ENCODE assay signal across 19 mouse cellular contexts in the genomic region with DNA sequence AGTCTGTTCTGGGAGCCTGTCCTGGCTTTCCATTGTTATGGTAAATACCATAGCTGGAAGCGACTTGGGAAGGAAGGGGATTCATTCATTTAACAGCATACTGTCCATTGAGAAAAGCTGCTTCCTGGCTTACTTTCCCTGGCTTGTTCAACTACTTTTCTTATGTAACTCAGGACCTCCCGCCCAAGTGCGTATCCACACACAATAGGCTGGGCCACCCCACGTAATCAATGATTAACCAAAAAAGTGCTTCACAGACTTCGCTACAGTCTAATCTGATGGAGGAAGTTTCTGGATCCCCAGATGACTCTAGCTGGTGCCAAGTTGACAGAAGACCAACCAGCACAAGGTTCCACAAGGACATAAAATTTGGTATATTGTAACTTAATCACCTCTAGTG. TPM values are rescaled to one million over a fixed set of nuclear protein-coding genes. Genes with fewer than 3 reads are reported as not detected.
DNase-seq lines count a peak whose midpoint lies in the region; ATAC-seq and TF ChIP-seq lines count a peak whose summit lies in the region.
"Had no signal": no experiment of that assay in that cellular context is flagged by ENCODE, and none has a peak within 500 bp of the region (broad histone marks: within the 10 kb centered on the region; RNA-seq: fewer than 3 reads in every experiment).

No protein-coding gene starts in this region.

- no peak overlapping the region for H3K9ac ChIP-seq in intestine, embryonic 16.5 days (ENCODE audit: low read depth, low read length)
- H3K9ac ChIP-seq in stomach, embryonic 14.5 days (replicated peaks; ENCODE audit: low read depth, low read length) = no peak overlapping the region
- H3K9ac ChIP-seq: forebrain, embryonic 15.5 days; limb, embryonic 15.5 days had no signal

- no peaks in the 10 kb centered on the region for H3K9me3 ChIP-seq in intestine, embryonic 16.5 days (ENCODE audit: control insufficient read depth, low read length)
- H3K9me3 ChIP-seq in stomach, embryonic 14.5 days (ENCODE audit: control insufficient read depth, low read depth, low read length) = no peaks in the 10 kb centered on the region
- H3K9me3 ChIP-seq: forebrain, embryonic 15.5 days; limb, embryonic 15.5 days had no signal

- TF ChIP-seq POLR2A in lung, adult 2 months (IDR thresholded peaks at IDR 0.05; ENCODE audit: borderline replicate concordance, extremely low read depth, low read depth, low read length) = no peak

- H3K27ac ChIP-seq in intestine, embryonic 16.5 days (ENCODE audit: low read length) = peak overlapping the region; percentile 60; the same call in 1 of the 2 replicates
- no peak overlapping the region for H3K27ac ChIP-seq in stomach, embryonic 14.5 days (ENCODE audit: low read length)
- H3K27ac ChIP-seq: forebrain, embryonic 15.5 days; limb, embryonic 15.5 days had no signal

- no peak overlapping the region for H3K4me2 ChIP-seq in intestine, embryonic 16.5 days (ENCODE audit: low read depth, low read length)
- no peak overlapping the region for H3K4me2 ChIP-seq in stomach, embryonic 14.5 days (replicated peaks; ENCODE audit: low read depth, low read length)
- H3K4me2 ChIP-seq: forebrain, embryonic 15.5 days; limb, embryonic 15.5 days had no signal

- no peaks in the 10 kb centered on the region for H3K27me3 ChIP-seq in intestine, embryonic 16.5 days (replicated peaks; ENCODE audit: control insufficient read depth, insufficient read depth, low read length)
- no peaks in the 10 kb centered on the region for H3K27me3 ChIP-seq in stomach, embryonic 14.5 days (ENCODE audit: control insufficient read depth, insufficient read depth, low read length)
- H3K27me3 ChIP-seq: forebrain, embryonic 15.5 days; limb, embryonic 15.5 days; megakaryocyte, embryonic 14.5 days; Patski had no signal

- H3K36me3 ChIP-seq in intestine, embryonic 16.5 days (ENCODE audit: control insufficient read depth, insufficient read depth, low read length) = no peaks in the 10 kb centered on the region
- no peaks in the 10 kb centered on the region for H3K36me3 ChIP-seq in stomach, embryonic 14.5 days (ENCODE audit: control insufficient read depth, insufficient read depth, low read length)
- H3K36me3 ChIP-seq: forebrain, embryonic 15.5 days; limb, embryonic 15.5 days had no signal

- DNase-seq in lung, adult 18-20 months = peak; percentile 10 to 46
- no peak for DNase-seq in lung, adult 2 months
- peak; percentile 5 for DNase-seq in WW6 (ENCODE audit: low read depth, low spot score)
- no peak for DNase-seq in thymus, postnatal 10 days (ENCODE audit: low spot score in 2 of 2)
- DNase-seq in cerebellum, adult 9-10 months = no peak
- DNase-seq: adrenal gland, postnatal 10 days; cerebellum, postnatal 10 days; embryo, embryonic 11 days; heart, adult 11 months; right cerebral cortex, postnatal 4 days; thymus, postnatal 14 days had no signal

- no peak for TF ChIP-seq CTCF in lung, adult 2 months (IDR thresholded peaks at IDR 0.05; ENCODE audit: insufficient read depth, low read length)

- peak; percentile 91 for ATAC-seq in intestine, embryonic 16.5 days
- peak; percentile 69; the same call in 1 of the 2 replicates for ATAC-seq in stomach, embryonic 14.5 days (ENCODE audit: insufficient number of reproducible peaks, insufficient read depth, low FRiP score, low read depth)
- ATAC-seq: midbrain, embryonic 16.5 days had no signal

- no peak overlapping the region for H3K4me3 ChIP-seq in lung, adult 2 months (replicated peaks; ENCODE audit: extremely low read depth, low read depth, low read length)
- no peak overlapping the region for H3K4me3 ChIP-seq in intestine, embryonic 16.5 days (ENCODE audit: low read length)
- H3K4me3 ChIP-seq in stomach, embryonic 14.5 days (ENCODE audit: low read depth, low read length) = no peak overlapping the region
- H3K4me3 ChIP-seq: forebrain, embryonic 15.5 days; limb, embryonic 15.5 days; megakaryocyte, embryonic 14.5 days had no signal

- WGBS in lung, adult 2 months = 74% methylated on average over 5 of the region's 5 CpGs
- 51% methylated on average over 5 of the region's 5 CpGs for WGBS in intestine, embryonic 16.5 days
- WGBS in stomach, embryonic 14.5 days = 65% methylated on average over 5 of the region's 5 CpGs

- no peaks in the 10 kb centered on the region for H3K4me1 ChIP-seq in lung, adult 2 months (ENCODE audit: control insufficient read depth, insufficient read depth, low read length)
- peaks cover 6% of the 10 kb centered on the region; the same call in 1 of the 2 replicates for H3K4me1 ChIP-seq in intestine, embryonic 16.5 days (ENCODE audit: control insufficient read depth, insufficient read depth, low read length)
- H3K4me1 ChIP-seq in stomach, embryonic 14.5 days (ENCODE audit: control insufficient read depth, insufficient read depth, low read length) = no peaks in the 10 kb centered on the region
- H3K4me1 ChIP-seq: limb, embryonic 15.5 days; megakaryocyte, embryonic 14.5 days had no signal

RNA-seq across cellular contexts. Expression of a gene that starts 14.0 kb away (rescaled TPM):
- 1,059 and 1,222 TPM in 2 replicates for polyA plus RNA-seq in lung, adult 2 months (2012; rRNA removed)
- polyA plus RNA-seq in intestine, embryonic 16.5 days (2015; fragmentation: Nextera tagmentation; extraction: Ambion mirVana) = 29.5 and 51.3 TPM in 2 replicates
- 0.07 TPM in 1 of 2 replicates, not detected in the other for polyA plus RNA-seq in stomach, embryonic 14.5 days (2014; fragmentation: Nextera tagmentation; extraction: Ambion mirVana)
- polyA plus RNA-seq: forebrain, embryonic 15.5 days; hindbrain, embryonic 11.5 days had no signal

Comparison
In these comparisons a context has a peak if more than half of its experiments do, and no peak if none do; other contexts are left out.
1. DNase-seq: peak in lung, adult 18-20 months (2 of 2) and WW6 (single experiment); none in lung, adult 2 months (single experiment), thymus, postnatal 10 days (0 of 2) and cerebellum, adult 9-10 months (single experiment).
2. RNA of a gene that starts 14.0 kb away (polyA plus RNA-seq): 1,059 to 1,222 TPM in lung, adult 2 months; 29.5 to 51.3 TPM in intestine, embryonic 16.5 days and 0.07 TPM in stomach, embryonic 14.5 days; every median in the first group is over 10 times any median in the second.